In the genomic region with DNA sequence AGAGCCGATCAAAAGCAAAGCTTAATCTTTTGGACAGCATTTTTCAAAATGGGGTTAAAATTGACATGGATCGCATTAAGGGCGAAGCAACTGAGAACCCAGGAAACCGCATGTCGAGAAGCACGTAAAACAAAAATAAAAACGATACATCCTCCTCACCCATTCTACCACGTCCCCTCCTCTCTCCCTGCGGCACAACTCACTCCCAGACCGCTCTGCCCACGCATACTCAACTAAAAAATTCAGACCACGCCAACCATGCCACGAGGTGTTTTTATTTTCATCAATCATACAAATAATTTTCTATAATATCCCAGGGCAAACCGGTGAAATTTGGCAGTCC, we compare ENCODE assay signal across 8 mouse cellular contexts. TPM values are rescaled to one million over a fixed set of nuclear protein-coding genes. Genes with fewer than 3 reads are reported as not detected.
DNase-seq lines count a peak whose midpoint lies in the region; ATAC-seq and TF ChIP-seq lines count a peak whose summit lies in the region.

No protein-coding gene starts in this region.

- H3K27ac ChIP-seq in bone marrow, adult 2 months (ENCODE audit: control insufficient read depth, insufficient read depth, low read depth, low read length, poor library complexity) = no peak overlapping the region; the same call in 1 of the 2 replicates
- H3K27ac ChIP-seq in forebrain, embryonic 14.5 days (ENCODE audit: low read depth, low read length) = peak overlapping the region; percentile 84; the same call in 1 of the 2 replicates
- H3K27ac ChIP-seq in liver, embryonic 15.5 days (replicated peaks) = no peak overlapping the region

- no peaks in the 10 kb centered on the region; the same call in 1 of the 2 replicates for H3K36me3 ChIP-seq in forebrain, embryonic 14.5 days (ENCODE audit: control insufficient read depth, insufficient read depth, low read length)
- no peaks in the 10 kb centered on the region for H3K36me3 ChIP-seq in liver, embryonic 15.5 days (replicated peaks)

- TF ChIP-seq POLR2A in bone marrow, adult 2 months (IDR thresholded peaks at IDR 0.05; ENCODE audit: borderline replicate concordance, control insufficient read depth, low read depth, low read length) = no peak

- intact Hi-C loops in left cerebral cortex, postnatal 4 days (cut with DNase I) = no loop called here

- no peak for TF ChIP-seq CTCF in bone marrow, adult 2 months (IDR thresholded peaks at IDR 0.05; ENCODE audit: control insufficient read depth, insufficient read depth, low read length)

- peak overlapping the region; percentile 61 for H3K4me2 ChIP-seq in forebrain, embryonic 14.5 days (ENCODE audit: low read length)
- peak overlapping the region; percentile 91 for H3K4me2 ChIP-seq in liver, embryonic 15.5 days

- no peak for ATAC-seq in forebrain, embryonic 14.5 days
- no peak for ATAC-seq in liver, embryonic 15.5 days (ENCODE audit: insufficient read depth)
- no peak for ATAC-seq in megakaryocyte-erythroid progenitor cell, adult 5-6 weeks (replicated peaks; ENCODE audit: low FRiP score, low TSS enrichment, poor library complexity, severe bottlenecking)

- WGBS in bone marrow, adult 2 months = 2% methylated on average over 14 of the region's 14 CpGs
- 2% methylated on average over 14 of the region's 14 CpGs for WGBS in forebrain, embryonic 14.5 days
- WGBS in liver, embryonic 15.5 days (ENCODE audit: insufficient replicate concordance) = 3% methylated on average over 14 of the region's 14 CpGs

- H3K9ac ChIP-seq in forebrain, embryonic 14.5 days (ENCODE audit: low read length) = peak overlapping the region; percentile 100
- H3K9ac ChIP-seq in liver, embryonic 15.5 days = no peak overlapping the region

- peaks cover 3% of the 10 kb centered on the region; the same call in 1 of the 2 replicates for H3K4me1 ChIP-seq in bone marrow, adult 2 months (ENCODE audit: control insufficient read depth, insufficient read depth, low read length)
- H3K4me1 ChIP-seq in forebrain, embryonic 14.5 days (ENCODE audit: control insufficient read depth, insufficient read depth, low read length) = peaks cover 5% of the 10 kb centered on the region
- peaks cover 34% of the 10 kb centered on the region for H3K4me1 ChIP-seq in liver, embryonic 15.5 days (replicated peaks)

- H3K9me3 ChIP-seq in forebrain, embryonic 14.5 days (replicated peaks; ENCODE audit: control insufficient read depth, low read length) = no peaks in the 10 kb centered on the region
- H3K9me3 ChIP-seq in liver, embryonic 15.5 days (replicated peaks) = no peaks in the 10 kb centered on the region

- peak overlapping the region; percentile 60 for H3K4me3 ChIP-seq in bone marrow, adult 2 months (replicated peaks; ENCODE audit: control insufficient read depth, low read depth, low read length)
- peak overlapping the region; percentile 94 for H3K4me3 ChIP-seq in forebrain, embryonic 14.5 days (ENCODE audit: low read depth, low read length)
- peak overlapping the region; percentile 66 for H3K4me3 ChIP-seq in liver, embryonic 15.5 days (replicated peaks)

- no peaks in the 10 kb centered on the region for H3K27me3 ChIP-seq in forebrain, embryonic 14.5 days (replicated peaks; ENCODE audit: control insufficient read depth, insufficient read depth, low read length)
- H3K27me3 ChIP-seq in liver, embryonic 15.5 days = peaks cover 51% of the 10 kb centered on the region

- peak; percentile 11 to 24 for DNase-seq in left cerebral cortex, adult 18-20 months (ENCODE audit: low spot score in 2 of 2)
- DNase-seq in left cerebral cortex, postnatal 4 days = no peak
- peak; percentile 16 for DNase-seq in forebrain, embryonic 14.5 days (ENCODE audit: low spot score)
- no peak for DNase-seq in adipocyte (ENCODE audit: low spot score)
- DNase-seq in kidney, postnatal 36 days = no peak

RNA-seq across cellular contexts. Expression of a gene that starts 1.5 kb away (rescaled TPM):
- total RNA-seq in left cerebral cortex, adult 18-20 months (2021) = 100 to 1,000 TPM; 420 to 461 TPM
- 1,000 to 10,000 TPM; 2,786 to 2,903 TPM for total RNA-seq in left cerebral cortex, postnatal 4 days (2021)
- polyA plus RNA-seq in bone marrow, adult 2 months (2011; ENCODE audit: insufficient read depth, insufficient read length, low replicate concordance, missing spikeins) = 247 and 517 TPM in 2 replicates
- 4,907 and 5,462 TPM in 2 replicates for polyA plus RNA-seq in forebrain, embryonic 14.5 days (2014; fragmentation: Nextera tagmentation; extraction: Ambion mirVana)
- 166 and 189 TPM in 2 replicates for polyA plus RNA-seq in liver, embryonic 15.5 days (2015; fragmentation: Nextera tagmentation; extraction: Ambion mirVana)
- 259 and 304 TPM in 2 replicates for total RNA-seq in megakaryocyte-erythroid progenitor cell, adult 5-6 weeks (2014; fragmentation: Nextera tagmentation)
- total RNA-seq in megakaryocyte-erythroid progenitor cell, adult 5-6 weeks (2017) = 303 and 381 TPM in 2 replicates

RNA-seq across cellular contexts. Expression of a gene that starts 57.3 kb away (rescaled TPM):
- total RNA-seq in left cerebral cortex, adult 18-20 months (2021) = 10 to 100 TPM; 74.5 to 74.7 TPM
- 10 to 100 TPM; 68.4 to 73.0 TPM for total RNA-seq in left cerebral cortex, postnatal 4 days (2021)
- 35.9 and 51.4 TPM in 2 replicates for polyA plus RNA-seq in bone marrow, adult 2 months (2011; ENCODE audit: insufficient read depth, insufficient read length, low replicate concordance, missing spikeins)
- polyA plus RNA-seq in forebrain, embryonic 14.5 days (2014; fragmentation: Nextera tagmentation; extraction: Ambion mirVana) = 33.4 and 34.1 TPM in 2 replicates
- 27.0 and 29.3 TPM in 2 replicates for polyA plus RNA-seq in liver, embryonic 15.5 days (2015; fragmentation: Nextera tagmentation; extraction: Ambion mirVana)
- 46.9 and 63.7 TPM in 2 replicates for total RNA-seq in megakaryocyte-erythroid progenitor cell, adult 5-6 weeks (2014; fragmentation: Nextera tagmentation)
- 77.1 and 105 TPM in 2 replicates for total RNA-seq in megakaryocyte-erythroid progenitor cell, adult 5-6 weeks (2017)

Comparison
In these comparisons a context has a peak if more than half of its experiments do, and no peak if none do; other contexts are left out.
1. DNase-seq: peak in left cerebral cortex, adult 18-20 months (2 of 2) and forebrain, embryonic 14.5 days (single experiment); none in left cerebral cortex, postnatal 4 days (single experiment), adipocyte (single experiment) and kidney, postnatal 36 days (0 of 2).
2. RNA of a gene that starts 1.5 kb away (total RNA-seq): 2,786 to 2,903 TPM in left cerebral cortex, postnatal 4 days; 420 to 461 TPM in left cerebral cortex, adult 18-20 months and 259 to 381 TPM in megakaryocyte-erythroid progenitor cell, adult 5-6 weeks; every median in the first group is over 4 times any median in the second.
3. Peak in every context shown above with its lines, with median percentiles within 50 percentile points of each other: H3K4me3 ChIP-seq.